Mouse (Mus musculus) lung, embryonic 16.5 days (tissue): ENCODE results near the gene Tubd1. TPM values are rescaled to one million over a fixed set of nuclear protein-coding genes. Genes with fewer than 3 reads are reported as not detected.

Experiments used
- ATAC-seq: fragments of 200-750 bp; cut with Nextera tagmentation; 2 replicates; pipeline ENCODE4 v1.8.0; 2017; ENCODE audit warnings: low read depth, mild to moderate bottlenecking, moderate library complexity
- H3K27ac ChIP-seq: fragments of 300-500 bp; sonication (generic); 2 replicates; pipeline ENCODE4 v1.5.1; 2014; ENCODE audit warnings: mild to moderate bottlenecking, control low read depth, low read length
- H3K27me3 ChIP-seq: fragments of 300-500 bp; sonication (generic); 2 replicates; pipeline ENCODE4 v1.6.1; 2014; ENCODE audit warnings: low read depth, low read length, mixed read lengths; ENCODE audit not compliant: control insufficient read depth, insufficient read depth
- H3K36me3 ChIP-seq: fragments of 300-500 bp; sonication (generic); 2 replicates; pipeline ENCODE4 v1.6.1; 2014; ENCODE audit warnings: low read length; ENCODE audit not compliant: control insufficient read depth, insufficient read depth
- H3K4me1 ChIP-seq: fragments of 300-500 bp; sonication (generic); replicated peaks from 2 replicates; pipeline ENCODE4 v1.6.1; 2014; ENCODE audit warnings: low read length, mixed read lengths; ENCODE audit not compliant: control insufficient read depth, insufficient read depth
- H3K4me2 ChIP-seq: fragments of 300-500 bp; sonication (generic); 2 replicates; pipeline ENCODE4 v1.6.1; 2014; ENCODE audit warnings: low read depth, low read length, control low read depth
- H3K4me3 ChIP-seq: fragments of 300-500 bp; sonication (generic); 2 replicates; pipeline ENCODE4 v1.5.1; 2014; ENCODE audit warnings: mild to moderate bottlenecking, low read length, control low read depth
- H3K9ac ChIP-seq: fragments of 300-500 bp; sonication (generic); 2 replicates; pipeline ENCODE4 v1.6.1; 2014; ENCODE audit warnings: low read length, control low read depth
- H3K9me3 ChIP-seq: fragments of 300-500 bp; sonication (generic); 2 replicates; pipeline ENCODE4 v1.6.1; 2016; ENCODE audit warnings: low read length; ENCODE audit not compliant: control insufficient read depth
- WGBS: fragments of 180-500 bp; shearing (Covaris S2); extraction: QIAGEN DNeasy Blood & Tissue Kit; methylation state at CpG from one replicate; pipeline ENCODE4 v1.1.7; 2014; 5-methylcytosine and 5-hydroxymethylcytosine counted together
- polyA plus RNA-seq: library from polyadenylated mRNA; unstranded; fragments of >200 nt; fragmentation: Nextera tagmentation; extraction: Ambion mirVana; gene quantifications from 2 replicates; pipeline ENCODE4 v1.2.1, GENCODE M21; 2015

Gene Tubd1
- polyA plus RNA-seq, 1 experiment from 2014 or later, result 14.0 TPM

DNA sequence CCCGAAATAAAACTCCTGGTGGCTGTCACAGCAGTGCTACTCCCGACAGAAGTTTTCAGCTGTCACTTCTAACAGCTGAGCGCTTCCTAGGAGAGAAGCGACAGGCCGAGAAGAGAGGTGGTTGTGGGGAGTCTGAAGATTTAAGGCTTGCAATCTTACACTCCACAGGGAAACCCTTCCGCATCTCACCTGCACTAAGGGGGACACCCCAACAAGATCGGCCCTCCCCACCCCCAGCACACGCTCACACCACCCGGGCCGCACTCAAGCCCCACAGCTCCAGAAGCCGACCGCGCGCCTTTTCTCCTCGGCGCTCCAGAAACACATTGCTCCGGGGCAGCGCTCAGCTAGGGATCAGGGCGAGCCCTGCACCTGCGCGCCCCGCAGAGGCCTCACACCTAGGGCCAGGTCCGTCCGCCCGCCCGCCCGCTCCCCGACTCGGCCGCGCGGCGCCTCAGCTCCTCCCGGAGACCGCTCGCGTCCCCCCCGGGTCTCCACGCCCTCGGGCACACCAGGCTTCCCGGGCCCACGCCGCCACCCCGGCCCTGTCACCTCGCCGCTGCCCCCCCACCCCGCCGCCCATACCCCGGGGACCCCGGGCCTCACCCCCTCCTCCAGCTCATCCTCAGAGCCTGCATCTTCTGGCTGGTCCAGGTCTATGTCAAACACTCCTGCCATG lies 692 bp upstream of the Tubd1 start:
- no peaks in the 10 kb centered on the region for H3K36me3 ChIP-seq
- 2% methylated on average over 38 of the region's 50 CpGs for WGBS

DNA sequence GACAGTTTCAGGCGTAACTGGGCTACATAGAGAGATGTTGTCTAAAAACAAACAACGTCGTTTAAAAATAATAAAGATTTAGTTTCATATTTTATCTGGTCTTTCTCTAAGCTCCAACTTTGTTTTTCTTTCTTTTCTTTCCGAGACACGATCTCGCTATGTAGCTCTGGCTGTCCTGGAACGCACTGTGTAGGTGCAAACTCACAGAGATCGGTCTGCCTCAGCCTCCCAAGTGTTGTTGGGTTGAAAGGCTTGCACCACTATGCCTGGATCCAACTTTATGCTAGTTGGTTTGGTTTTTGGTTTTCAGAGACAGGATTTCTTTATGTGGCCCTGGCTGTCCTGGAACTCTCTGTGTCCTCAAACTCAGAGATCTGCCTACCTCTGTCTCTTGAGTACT lies 765 bp downstream of the Tubd1 start:
- peak overlapping the region; percentile 92 for H3K4me3 ChIP-seq
- ATAC-seq, result no peak
- no peaks in the 10 kb centered on the region for H3K9me3 ChIP-seq
- 64% methylated on average over 8 of the region's 8 CpGs for WGBS
- peak overlapping the region; percentile 74 for H3K4me2 ChIP-seq
- H3K27ac ChIP-seq, result peak overlapping the region; percentile 94
- H3K36me3 ChIP-seq, result peaks cover 5% of the 10 kb centered on the region; the same call in 1 of the 2 replicates
- no peaks in the 10 kb centered on the region for H3K27me3 ChIP-seq
- H3K9ac ChIP-seq, result peak overlapping the region; percentile 96
- H3K4me1 ChIP-seq, result peaks cover 16% of the 10 kb centered on the region

More for the DNA sequence above, 692 bp upstream of the Tubd1 start:
- H3K9ac ChIP-seq, result peak overlapping the region; percentile 96
- peak overlapping the region; percentile 54 for H3K4me2 ChIP-seq
- peaks cover 16% of the 10 kb centered on the region for H3K4me1 ChIP-seq
- peak overlapping the region; percentile 92 for H3K4me3 ChIP-seq
- peak; percentile 67 for ATAC-seq
- no peaks in the 10 kb centered on the region for H3K9me3 ChIP-seq
- H3K27me3 ChIP-seq, result no peaks in the 10 kb centered on the region
- H3K27ac ChIP-seq, result peak overlapping the region; percentile 94

DNA sequence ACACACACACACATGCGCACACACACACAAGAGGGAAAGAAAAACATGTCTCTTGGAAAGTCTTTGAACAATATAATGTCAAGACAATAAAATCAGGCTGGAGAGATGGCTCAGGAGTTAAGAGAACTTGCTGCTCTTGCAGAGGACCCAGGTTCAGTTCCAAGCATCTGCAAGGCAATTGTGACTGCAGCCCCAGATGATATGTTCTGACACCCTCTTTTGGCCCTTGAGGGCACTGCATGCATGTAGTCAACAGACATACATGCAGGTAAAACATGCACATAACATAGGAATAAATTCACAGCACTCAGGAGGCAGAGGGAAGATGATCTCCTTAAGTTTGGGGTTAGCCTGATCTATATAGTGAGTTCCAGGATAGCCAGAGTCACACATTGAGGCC lies 2.6 kb downstream of the Tubd1 start:
- no peaks in the 10 kb centered on the region for H3K27me3 ChIP-seq
- no peak overlapping the region for H3K4me2 ChIP-seq
- H3K36me3 ChIP-seq, result peaks cover 5% of the 10 kb centered on the region; the same call in 1 of the 2 replicates
- H3K4me1 ChIP-seq, result peaks cover 15% of the 10 kb centered on the region
- WGBS, result 95% methylated on average over 1 of the region's 1 CpGs
- no peak overlapping the region for H3K4me3 ChIP-seq
- no peaks in the 10 kb centered on the region for H3K9me3 ChIP-seq
- H3K27ac ChIP-seq, result no peak overlapping the region
- no peak for ATAC-seq
- no peak overlapping the region for H3K9ac ChIP-seq

DNA sequence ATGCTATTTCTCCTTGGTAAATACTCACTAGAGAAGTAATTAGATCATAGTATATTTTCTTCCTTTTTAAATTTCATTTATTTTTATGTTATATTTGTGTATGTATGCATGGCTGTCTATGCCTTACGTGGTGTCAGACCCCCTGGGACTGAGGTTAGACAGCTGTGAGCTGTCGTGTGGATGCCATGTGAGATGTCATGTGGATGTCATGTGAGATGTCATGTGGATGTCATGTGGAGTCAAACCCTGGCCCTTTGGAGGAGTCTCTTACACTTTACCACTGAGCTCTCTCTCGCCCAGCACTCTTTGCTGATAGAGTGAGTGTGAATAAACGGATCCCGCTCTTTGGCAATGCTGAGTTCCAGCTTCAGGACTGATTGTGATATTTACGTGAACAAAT lies 8.7 kb downstream of the Tubd1 start:
- no peak overlapping the region for H3K27ac ChIP-seq
- H3K4me3 ChIP-seq, result no peak overlapping the region
- ATAC-seq, result no peak
- H3K4me1 ChIP-seq, result no peaks in the 10 kb centered on the region
- H3K9ac ChIP-seq, result no peak overlapping the region
- no peaks in the 10 kb centered on the region for H3K27me3 ChIP-seq
- H3K4me2 ChIP-seq, result no peak overlapping the region
- H3K36me3 ChIP-seq, result peaks cover 9% of the 10 kb centered on the region
- no peaks in the 10 kb centered on the region for H3K9me3 ChIP-seq
- WGBS, result 80% methylated on average over 6 of the region's 6 CpGs

GRCm38 (mm10) chr11:86558258-86558657 lies 13.5 kb downstream of the Tubd1 start:
- Histone ChIP-seq H3K4me3 (no peak overlapping the region), H3K9me3 (no peaks in the 10 kb centered on the region), H3K27me3 (no peaks in the 10 kb centered on the region), H3K4me2 (no peak overlapping the region), H3K4me1 (no peaks in the 10 kb centered on the region), H3K9ac (no peak overlapping the region), H3K27ac (no peak overlapping the region), H3K36me3 (peaks cover 8% of the 10 kb centered on the region)
- 85% methylated on average over 4 of the region's 4 CpGs for WGBS
- ATAC-seq, result no peak

- 56% methylated on average over 3 of the region's 3 CpGs for WGBS
- Histone ChIP-seq H3K9ac (no peak overlapping the region), H3K4me2 (no peak overlapping the region), H3K27ac (no peak overlapping the region), H3K27me3 (no peaks in the 10 kb centered on the region), H3K9me3 (no peaks in the 10 kb centered on the region), H3K36me3 (peaks cover 8% of the 10 kb centered on the region; the same call in 1 of the 2 replicates), H3K4me3 (no peak overlapping the region), H3K4me1 (peaks cover 13% of the 10 kb centered on the region)
- ATAC-seq, result no peak
Observed at GRCm38 (mm10) chr11:86568425-86568824, 23.6 kb downstream of the Tubd1 start.

GRCm38 (mm10) chr11:86570261-86570746 lies 25.5 kb downstream of the Tubd1 start:
- WGBS, result 41% methylated on average over 9 of the region's 9 CpGs
- no peak overlapping the region for H3K4me3 ChIP-seq
- no peak overlapping the region for H3K4me2 ChIP-seq
- peaks cover 17% of the 10 kb centered on the region for H3K4me1 ChIP-seq
- no peaks in the 10 kb centered on the region for H3K27me3 ChIP-seq
- H3K27ac ChIP-seq, result peak overlapping the region; percentile 90; the same call in 1 of the 2 replicates
- ATAC-seq, result no peak
- H3K9ac ChIP-seq, result no peak overlapping the region
- H3K36me3 ChIP-seq, result peaks cover 4% of the 10 kb centered on the region; the same call in 1 of the 2 replicates
- no peaks in the 10 kb centered on the region for H3K9me3 ChIP-seq

DNA sequence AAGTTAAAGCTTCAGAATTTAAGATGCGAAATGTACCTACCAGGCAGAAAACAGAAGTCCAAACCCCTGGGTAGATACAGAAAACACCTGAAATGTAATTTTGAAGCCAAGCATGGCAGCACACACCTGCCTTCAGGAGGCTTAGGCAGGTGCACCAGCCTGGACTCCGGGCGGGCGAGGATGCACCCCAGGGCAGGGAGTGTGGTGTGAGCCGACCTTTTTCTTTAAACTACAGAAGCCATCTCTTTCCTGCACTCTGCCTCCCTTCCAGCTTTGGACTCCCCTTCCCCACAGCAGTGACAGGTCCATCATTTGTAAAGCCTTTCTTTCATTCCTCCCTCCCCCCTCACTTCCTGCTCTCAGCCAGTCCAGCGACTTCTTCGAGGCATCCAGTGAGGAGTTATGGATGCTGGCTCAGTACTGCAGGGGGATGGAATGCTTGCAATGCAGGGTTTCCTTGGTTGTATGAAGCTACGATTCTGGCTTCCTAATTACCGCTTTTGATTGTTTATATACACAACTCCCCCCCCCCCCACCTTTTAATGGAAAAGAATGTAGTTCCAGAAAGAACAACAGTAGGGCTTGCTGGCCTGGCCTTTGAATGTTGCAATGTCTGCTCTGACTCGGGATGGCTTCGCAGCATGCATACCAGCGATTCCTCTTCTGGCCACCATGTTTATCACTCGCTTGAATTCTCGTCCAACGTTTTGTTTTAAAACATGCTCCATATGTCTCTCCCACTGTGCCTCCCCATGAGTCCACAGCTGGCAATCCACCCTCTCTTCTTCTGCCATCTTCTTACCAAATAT lies 26.5 kb downstream of the Tubd1 start:
- H3K9ac ChIP-seq, result no peak overlapping the region; the same call in 1 of the 2 replicates
- H3K4me1 ChIP-seq, result peaks cover 24% of the 10 kb centered on the region
- 24% methylated on average over 15 of the region's 15 CpGs for WGBS
- no peaks in the 10 kb centered on the region for H3K27me3 ChIP-seq
- peak; percentile 88 for ATAC-seq
- H3K36me3 ChIP-seq, result no peaks in the 10 kb centered on the region
- no peaks in the 10 kb centered on the region for H3K9me3 ChIP-seq
- H3K27ac ChIP-seq, result peak overlapping the region; percentile 90
- H3K4me2 ChIP-seq, result peak overlapping the region; percentile 20
- no peak overlapping the region for H3K4me3 ChIP-seq

GRCm38 (mm10) chr11:86571871-86572270 lies 27.1 kb downstream of the Tubd1 start:
- WGBS, result 51% methylated on average over 4 of the region's 4 CpGs
- H3K27ac ChIP-seq, result peak overlapping the region; percentile 90
- H3K27me3 ChIP-seq, result no peaks in the 10 kb centered on the region
- no peaks in the 10 kb centered on the region for H3K9me3 ChIP-seq
- no peak overlapping the region for H3K4me2 ChIP-seq
- ATAC-seq, result peak; percentile 65
- H3K4me1 ChIP-seq, result peaks cover 29% of the 10 kb centered on the region
- no peaks in the 10 kb centered on the region for H3K36me3 ChIP-seq
- H3K9ac ChIP-seq, result no peak overlapping the region
- H3K4me3 ChIP-seq, result no peak overlapping the region
